Mouse (Mus musculus): ENCODE data around the gene Fgf4.

The Fgf4 gene

DNA sequence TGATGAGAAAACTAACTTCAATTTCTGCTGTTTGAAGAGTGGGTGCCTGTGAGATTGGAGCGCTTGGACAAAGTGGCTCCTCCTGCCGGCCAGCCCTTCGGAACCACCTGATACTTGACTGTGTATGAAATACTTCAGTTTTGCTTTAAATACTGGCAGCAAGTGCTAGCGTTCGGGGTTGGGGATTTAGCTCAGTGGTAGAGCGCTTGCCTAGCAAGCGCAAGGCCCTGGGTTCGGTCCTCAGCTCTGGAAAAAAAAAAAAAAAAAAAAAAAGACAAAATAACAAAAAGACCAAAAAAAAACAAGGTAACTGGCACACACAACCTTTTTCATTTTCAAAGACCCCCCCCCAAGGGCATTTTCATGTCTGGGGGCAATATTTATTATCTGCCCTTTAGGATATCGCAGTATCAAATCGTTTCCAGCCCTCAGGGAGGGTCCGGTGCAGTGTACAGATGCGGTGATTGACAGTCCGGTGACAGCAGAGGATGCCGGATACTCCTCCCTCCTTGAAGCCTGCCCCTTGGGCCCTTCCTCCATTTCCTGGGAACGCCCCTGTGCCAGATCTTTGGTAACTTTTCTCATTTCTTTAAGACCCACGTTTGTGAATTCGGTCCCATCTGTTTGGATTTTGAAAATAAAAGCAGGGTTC, 67.3 kb downstream of the Fgf4 start:
- DNase-seq: no peak

Data from retina, postnatal 1 day (tissue).